Mouse (Mus musculus) adrenal gland, postnatal 10 days (tissue): ENCODE data around the gene Ostc. TPM values are rescaled to one million over a fixed set of nuclear protein-coding genes. Genes with fewer than 3 reads are reported as not detected.
A peak's percentile ranks its signal among the peaks of the same experiment; 100 is the strongest.

Source experiments
- DNase-seq: peaks from one replicate; pipeline ENCODE4 v3.0.0; 2021; ENCODE audit warnings: mixed read lengths
- long read RNA-seq, 2 experiments: library from polyadenylated mRNA; stranded (forward); transcript quantifications; one replicate each; pipeline ENCODE4 v2.0.0; 2021
- total RNA-seq, 2 experiments: library from RNA; stranded (reverse); gene quantifications; 2 replicates each; pipeline ENCODE4 v1.2.3; 2021

Ostc gene
- total RNA-seq, result 100 to 1,000 TPM in 1 of 2 experiments, 10 to 100 TPM in 1; 88.9 to 114 TPM
- long read RNA-seq, experiment 1, transcript Ostc-201 (4 exons, 1,067 nt), result major isoform, 154 of 162 reads
- long read RNA-seq, experiment 1, transcript Ostc-202 (1 exons, 704 nt), result minor isoform, 6 of 162 reads
- long read RNA-seq, experiment 1, partial matches to known transcripts, result 2 of 162 reads
- long read RNA-seq, experiment 1, other reads (novel, unspliced or antisense), result 0 of 162 reads
- long read RNA-seq, experiment 2, transcript Ostc-201 (4 exons, 1,067 nt), result major isoform, 76 of 83 reads
- long read RNA-seq, experiment 2, partial matches to known transcripts, result 4 of 83 reads
- long read RNA-seq, experiment 2, other reads (novel, unspliced or antisense), result 0 of 83 reads

- peak; percentile 96 for DNase-seq
Observed at GRCm38 (mm10) chr3:130708967-130709924, at the start of gene Ostc. Gene Ostc (minus strand): TSS chr3:130709444.

- no peak for DNase-seq
Observed at GRCm38 (mm10) chr3:130758157-130758841, 49.1 kb upstream of the Ostc start.

GRCm38 (mm10) chr3:130757117-130757852 lies 48.0 kb upstream of the Ostc start:
- DNase-seq, result no peak

GRCm38 (mm10) chr3:130749206-130749605 lies 40.0 kb upstream of the Ostc start:
- DNase-seq, result no peak

- DNase-seq, result no peak
Observed at GRCm38 (mm10) chr3:130746673-130747619, 37.7 kb upstream of the Ostc start.

- no peak for DNase-seq
Observed at GRCm38 (mm10) chr3:130737652-130738361, 28.6 kb upstream of the Ostc start.

- DNase-seq, result no peak
Observed at GRCm38 (mm10) chr3:130736758-130737157, 27.5 kb upstream of the Ostc start.

- peak; percentile 96 for DNase-seq
Observed at GRCm38 (mm10) chr3:130730189-130730653, 21.0 kb upstream of the Ostc start, which contains the start of gene Rpl34. Gene Rpl34 (minus strand): TSS chr3:130730398.

GRCm38 (mm10) chr3:130729472-130730188 lies 20.4 kb upstream of the Ostc start:
- DNase-seq, result peak; percentile 63

GRCm38 (mm10) chr3:130727676-130728075 lies 18.4 kb upstream of the Ostc start:
- DNase-seq, result no peak

GRCm38 (mm10) chr3:130727036-130727435 lies 17.8 kb upstream of the Ostc start:
- DNase-seq, result peak; percentile 53

GRCm38 (mm10) chr3:130725718-130726117 lies 16.5 kb upstream of the Ostc start:
- no peak for DNase-seq

GRCm38 (mm10) chr3:130722733-130723478 lies 13.7 kb upstream of the Ostc start:
- no peak for DNase-seq

- DNase-seq, result no peak
Observed at GRCm38 (mm10) chr3:130720225-130720624, 11.0 kb upstream of the Ostc start.

GRCm38 (mm10) chr3:130718871-130719270 lies 9.6 kb upstream of the Ostc start:
- DNase-seq, result no peak

GRCm38 (mm10) chr3:130716555-130716954 lies 7.3 kb upstream of the Ostc start:
- DNase-seq, result no peak

- DNase-seq, result peak; percentile 81
Observed at GRCm38 (mm10) chr3:130714775-130715568, 5.7 kb upstream of the Ostc start.
